Mouse (Mus musculus) lung, embryonic 15.5 days (tissue): Measurements from ENCODE around the gene Ccdc24. TPM values are rescaled to one million over a fixed set of nuclear protein-coding genes. Genes with fewer than 3 reads are reported as not detected.

Source experiments
- ATAC-seq: fragments of 200-750 bp; cut with Nextera tagmentation; 2 replicates; pipeline ENCODE4 v1.8.0; 2017; ENCODE audit warnings: moderate number of reproducible peaks, borderline replicate concordance; ENCODE audit not compliant: low FRiP score, low TSS enrichment; ENCODE audit errors: extremely low read depth
- H3K27ac ChIP-seq: fragments of 300-500 bp; sonication (generic); 2 replicates; pipeline ENCODE4 v1.5.1; 2015; ENCODE audit warnings: moderate library complexity, mild to moderate bottlenecking, inconsistent platforms
- H3K27me3 ChIP-seq: fragments of 300-500 bp; sonication (generic); 2 replicates; pipeline ENCODE4 v1.6.1; 2015; ENCODE audit warnings: inconsistent platforms
- H3K36me3 ChIP-seq: fragments of 300-500 bp; sonication (generic); 2 replicates; pipeline ENCODE4 v1.6.1; 2015; ENCODE audit warnings: inconsistent platforms
- H3K4me1 ChIP-seq: fragments of 300-500 bp; sonication (generic); 2 replicates; pipeline ENCODE4 v1.6.1; 2015; ENCODE audit warnings: inconsistent platforms
- H3K4me2 ChIP-seq: fragments of 300-500 bp; sonication (generic); 2 replicates; pipeline ENCODE4 v1.6.1; 2015; ENCODE audit warnings: inconsistent platforms, mild to moderate bottlenecking, moderate library complexity
- H3K4me3 ChIP-seq: fragments of 300-500 bp; sonication (generic); 2 replicates; pipeline ENCODE4 v1.5.1; 2015; ENCODE audit warnings: mild to moderate bottlenecking, inconsistent platforms
- H3K9ac ChIP-seq: fragments of 300-500 bp; sonication (generic); 2 replicates; pipeline ENCODE4 v1.6.1; 2015; ENCODE audit warnings: inconsistent platforms
- H3K9me3 ChIP-seq: fragments of 300-500 bp; sonication (generic); 2 replicates; pipeline ENCODE4 v1.6.1; 2016; ENCODE audit warnings: inconsistent platforms
- WGBS: fragments of 180-500 bp; shearing (Covaris S2); methylation state at CpG from one replicate; pipeline ENCODE4 v1.1.7; 2015; 5-methylcytosine and 5-hydroxymethylcytosine counted together
- polyA plus RNA-seq: library from polyadenylated mRNA; unstranded; fragments of >200 nt; fragmentation: Nextera tagmentation; extraction: Ambion mirVana; gene quantifications from 2 replicates; pipeline ENCODE4 v1.2.1, GENCODE M21; 2015

The Ccdc24 gene
- polyA plus RNA-seq, 1 experiment from 2014 or later = 1.9 TPM

- no peaks in the 10 kb centered on the region for H3K36me3 ChIP-seq
- WGBS = 68% methylated on average over 7 of the region's 7 CpGs
- no peak overlapping the region for H3K9ac ChIP-seq
- no peak overlapping the region for H3K27ac ChIP-seq
- H3K4me3 ChIP-seq = no peak overlapping the region
- H3K4me1 ChIP-seq = 0 out of 2 replicates have a peak, but pooled peaks cover 10% of the 10 kb centered on the region
- ATAC-seq = no peak
- H3K4me2 ChIP-seq = no peak overlapping the region
- H3K27me3 ChIP-seq = no peaks in the 10 kb centered on the region
- H3K9me3 ChIP-seq = no peaks in the 10 kb centered on the region
Measured at GRCm38 (mm10) chr4:117850871-117851270, 21.5 kb downstream of the Ccdc24 start.

- Histone ChIP-seq H3K4me3 (no peak overlapping the region), H3K4me2 (no peak overlapping the region), H3K27me3 (no peaks in the 10 kb centered on the region), H3K4me1 (0 out of 2 replicates have a peak, but pooled peaks cover 8% of the 10 kb centered on the region), H3K36me3 (no peaks in the 10 kb centered on the region), H3K9me3 (no peaks in the 10 kb centered on the region), H3K27ac (no peak overlapping the region), H3K9ac (no peak overlapping the region)
- ATAC-seq = no peak
- WGBS = 81% methylated on average over 7 of the region's 7 CpGs
Measured at GRCm38 (mm10) chr4:117850176-117850575, 22.2 kb downstream of the Ccdc24 start.

- 79% methylated on average over 5 of the region's 5 CpGs for WGBS
- no peak overlapping the region for H3K9ac ChIP-seq
- H3K9me3 ChIP-seq = no peaks in the 10 kb centered on the region
- H3K4me3 ChIP-seq = no peak overlapping the region
- H3K27me3 ChIP-seq = no peaks in the 10 kb centered on the region
- H3K4me2 ChIP-seq = no peak overlapping the region
- ATAC-seq = no peak
- no peaks in the 10 kb centered on the region for H3K36me3 ChIP-seq
- no peak overlapping the region for H3K27ac ChIP-seq
- 0 out of 2 replicates have a peak, but pooled peaks cover 5% of the 10 kb centered on the region for H3K4me1 ChIP-seq
Measured at GRCm38 (mm10) chr4:117849506-117849905, 22.9 kb downstream of the Ccdc24 start.

- no peak overlapping the region for H3K4me3 ChIP-seq
- H3K4me1 ChIP-seq = 0 out of 2 replicates have a peak, but pooled peaks cover 5% of the 10 kb centered on the region
- H3K4me2 ChIP-seq = no peak overlapping the region
- ATAC-seq = no peak
- no peaks in the 10 kb centered on the region for H3K36me3 ChIP-seq
- 52% methylated on average over 17 of the region's 17 CpGs for WGBS
- H3K9ac ChIP-seq = no peak overlapping the region
- no peak overlapping the region for H3K27ac ChIP-seq
- no peaks in the 10 kb centered on the region for H3K9me3 ChIP-seq
- H3K27me3 ChIP-seq = no peaks in the 10 kb centered on the region
Measured at GRCm38 (mm10) chr4:117849063-117849462, 23.3 kb downstream of the Ccdc24 start.

GRCm38 (mm10) chr4:117847011-117847410 lies 25.3 kb downstream of the Ccdc24 start:
- Histone ChIP-seq H3K36me3 (no peaks in the 10 kb centered on the region), H3K27me3 (no peaks in the 10 kb centered on the region), H3K9ac (no peak overlapping the region), H3K4me2 (no peak overlapping the region), H3K9me3 (no peaks in the 10 kb centered on the region), H3K27ac (0 out of 2 replicates have a peak overlapping the region, but pooled peaks have one; percentile 36), H3K4me1 (0 out of 2 replicates have a peak, but pooled peaks cover 5% of the 10 kb centered on the region), H3K4me3 (no peak overlapping the region)
- WGBS = 48% methylated on average over 2 of the region's 2 CpGs
- ATAC-seq = peak; percentile 25; the same call in 1 of the 2 replicates

- Histone ChIP-seq H3K9ac (no peak overlapping the region), H3K4me2 (no peak overlapping the region), H3K4me3 (no peak overlapping the region), H3K4me1 (0 out of 2 replicates have a peak, but pooled peaks cover 5% of the 10 kb centered on the region), H3K27me3 (no peaks in the 10 kb centered on the region), H3K9me3 (no peaks in the 10 kb centered on the region), H3K27ac (no peak overlapping the region), H3K36me3 (no peaks in the 10 kb centered on the region)
- no peak for ATAC-seq
- 94% methylated on average over 4 of the region's 4 CpGs for WGBS
Measured at GRCm38 (mm10) chr4:117846261-117846660, 26.1 kb downstream of the Ccdc24 start.

GRCm38 (mm10) chr4:117845316-117845715 lies 27.0 kb downstream of the Ccdc24 start:
- Histone ChIP-seq H3K36me3 (no peaks in the 10 kb centered on the region), H3K9ac (no peak overlapping the region), H3K9me3 (no peaks in the 10 kb centered on the region), H3K27ac (no peak overlapping the region), H3K27me3 (no peaks in the 10 kb centered on the region), H3K4me3 (no peak overlapping the region), H3K4me2 (no peak overlapping the region), H3K4me1 (peaks cover 9% of the 10 kb centered on the region; the same call in 1 of the 2 replicates)
- WGBS = 87% methylated on average over 11 of the region's 11 CpGs
- no peak for ATAC-seq

GRCm38 (mm10) chr4:117844467-117844866 lies 27.9 kb downstream of the Ccdc24 start:
- ATAC-seq = no peak
- no peaks in the 10 kb centered on the region for H3K36me3 ChIP-seq
- H3K9ac ChIP-seq = no peak overlapping the region
- no peaks in the 10 kb centered on the region for H3K27me3 ChIP-seq
- no peaks in the 10 kb centered on the region for H3K9me3 ChIP-seq
- no peak overlapping the region for H3K4me3 ChIP-seq
- H3K4me2 ChIP-seq = no peak overlapping the region
- WGBS = 80% methylated on average over 5 of the region's 5 CpGs
- H3K4me1 ChIP-seq = peaks cover 10% of the 10 kb centered on the region; the same call in 1 of the 2 replicates
- no peak overlapping the region for H3K27ac ChIP-seq

GRCm38 (mm10) chr4:117843101-117843500 lies 29.3 kb downstream of the Ccdc24 start:
- no peak overlapping the region for H3K4me2 ChIP-seq
- no peak for ATAC-seq
- WGBS = 85% methylated on average over 5 of the region's 5 CpGs
- H3K36me3 ChIP-seq = no peaks in the 10 kb centered on the region
- no peak overlapping the region for H3K4me3 ChIP-seq
- no peak overlapping the region for H3K27ac ChIP-seq
- peaks cover 10% of the 10 kb centered on the region; the same call in 1 of the 2 replicates for H3K4me1 ChIP-seq
- H3K9me3 ChIP-seq = no peaks in the 10 kb centered on the region
- no peak overlapping the region for H3K9ac ChIP-seq
- no peaks in the 10 kb centered on the region for H3K27me3 ChIP-seq

GRCm38 (mm10) chr4:117841566-117841965 lies 30.8 kb downstream of the Ccdc24 start:
- H3K27ac ChIP-seq = no peak overlapping the region
- H3K9me3 ChIP-seq = no peaks in the 10 kb centered on the region
- no peak for ATAC-seq
- no peak overlapping the region for H3K9ac ChIP-seq
- WGBS = 72% methylated on average over 3 of the region's 3 CpGs
- H3K27me3 ChIP-seq = no peaks in the 10 kb centered on the region
- no peak overlapping the region for H3K4me3 ChIP-seq
- H3K4me1 ChIP-seq = peaks cover 15% of the 10 kb centered on the region
- H3K36me3 ChIP-seq = no peaks in the 10 kb centered on the region
- no peak overlapping the region for H3K4me2 ChIP-seq

GRCm38 (mm10) chr4:117840821-117841220 lies 31.5 kb downstream of the Ccdc24 start:
- Histone ChIP-seq H3K4me3 (no peak overlapping the region), H3K4me2 (no peak overlapping the region), H3K9me3 (no peaks in the 10 kb centered on the region), H3K9ac (no peak overlapping the region), H3K36me3 (no peaks in the 10 kb centered on the region), H3K27me3 (no peaks in the 10 kb centered on the region), H3K4me1 (peaks cover 15% of the 10 kb centered on the region), H3K27ac (no peak overlapping the region)
- 75% methylated on average over 5 of the region's 5 CpGs for WGBS
- no peak for ATAC-seq

- no peak overlapping the region for H3K27ac ChIP-seq
- H3K4me1 ChIP-seq = peaks cover 21% of the 10 kb centered on the region
- ATAC-seq = no peak
- WGBS = 77% methylated on average over 6 of the region's 6 CpGs
- no peaks in the 10 kb centered on the region for H3K9me3 ChIP-seq
- H3K4me3 ChIP-seq = no peak overlapping the region
- H3K4me2 ChIP-seq = no peak overlapping the region
- H3K36me3 ChIP-seq = no peaks in the 10 kb centered on the region
- H3K9ac ChIP-seq = no peak overlapping the region
- no peaks in the 10 kb centered on the region for H3K27me3 ChIP-seq
Measured at GRCm38 (mm10) chr4:117839366-117839765, 33.0 kb downstream of the Ccdc24 start.

- Histone ChIP-seq H3K36me3 (no peaks in the 10 kb centered on the region), H3K9me3 (no peaks in the 10 kb centered on the region), H3K4me1 (peaks cover 24% of the 10 kb centered on the region), H3K9ac (no peak overlapping the region), H3K27me3 (no peaks in the 10 kb centered on the region), H3K4me3 (no peak overlapping the region), H3K27ac (no peak overlapping the region), H3K4me2 (no peak overlapping the region)
- ATAC-seq = no peak
- WGBS = 57% methylated on average over 4 of the region's 4 CpGs
Measured at GRCm38 (mm10) chr4:117837271-117837670, 35.1 kb downstream of the Ccdc24 start.
